Mouse (Mus musculus) heart, postnatal 0 days (tissue): Measurements from ENCODE around the gene Mapkapk2. TPM values are rescaled to one million over a fixed set of nuclear protein-coding genes. Genes with fewer than 3 reads are reported as not detected.

Experiments used
- ATAC-seq: fragments of 200-750 bp; cut with Nextera tagmentation; 2 replicates; pipeline ENCODE4 v1.8.0; 2017; ENCODE audit warnings: low read depth, moderate number of reproducible peaks, moderate library complexity; ENCODE audit not compliant: insufficient read depth
- DNase-seq: peaks from one replicate; pipeline ENCODE4 v3.0.0-alpha.2; 2016; ENCODE audit warnings: low spot score
- H3K27ac ChIP-seq: fragments of 300-500 bp; sonication (generic); 2 replicates; pipeline ENCODE4 v1.5.1; 2014; ENCODE audit warnings: low read depth, mild to moderate bottlenecking
- H3K27me3 ChIP-seq: fragments of 300-500 bp; sonication (generic); 2 replicates; pipeline ENCODE4 v1.6.1; 2014; ENCODE audit warnings: low read length, mixed read lengths; ENCODE audit not compliant: control insufficient read depth, insufficient read depth
- H3K36me3 ChIP-seq: fragments of 300-500 bp; sonication (generic); replicated peaks from 2 replicates; pipeline ENCODE4 v1.6.1; 2014; ENCODE audit warnings: low read length, mixed read lengths; ENCODE audit not compliant: control insufficient read depth, insufficient read depth
- H3K4me1 ChIP-seq: fragments of 300-500 bp; sonication (generic); 2 replicates; pipeline ENCODE4 v1.6.1; 2014; ENCODE audit warnings: antibody characterized with exemption; ENCODE audit not compliant: control insufficient read depth, insufficient read depth
- H3K4me2 ChIP-seq: fragments of 300-500 bp; sonication (generic); 2 replicates; pipeline ENCODE4 v1.6.1; 2014; ENCODE audit warnings: low read depth, mild to moderate bottlenecking, low read length, moderate library complexity
- H3K4me3 ChIP-seq: fragments of 300-500 bp; sonication (generic); 2 replicates; pipeline ENCODE4 v1.5.1; 2014; ENCODE audit warnings: low read depth, low read length
- H3K9ac ChIP-seq: fragments of 300-500 bp; sonication (generic); replicated peaks from 2 replicates; pipeline ENCODE4 v1.6.1; 2014; ENCODE audit warnings: low read depth, low read length, mixed read lengths
- H3K9me3 ChIP-seq: fragments of 300-500 bp; sonication (generic); replicated peaks from 2 replicates; pipeline ENCODE4 v1.6.1; 2016; ENCODE audit warnings: low read length; ENCODE audit not compliant: control insufficient read depth
- CTCF ChIP-seq: IDR thresholded peaks from 2 replicates; pipeline ENCODE4 v1.5.1; 2016; ENCODE audit warnings: antibody characterized with exemption, control low read depth, low read depth
- EP300 ChIP-seq: IDR thresholded peaks from 2 replicates; pipeline ENCODE4 v1.6.1; 2016; ENCODE audit warnings: antibody characterized with exemption, low read depth
- WGBS: fragments of 180-500 bp; shearing (Covaris S2); extraction: QIAGEN DNeasy Blood & Tissue Kit; methylation state at CpG from one replicate; pipeline ENCODE4 v1.1.7; 2014; 5-methylcytosine and 5-hydroxymethylcytosine counted together
- polyA plus RNA-seq: library from polyadenylated mRNA; unstranded; fragments of >200 nt; fragmentation: Nextera tagmentation; extraction: Ambion mirVana; gene quantifications from 2 replicates; pipeline ENCODE4 v1.2.1, GENCODE M21; 2015
- total RNA-seq: library from RNA; depleted of rRNA; stranded (reverse); fragments of >200 nt; gene quantifications from 2 replicates; pipeline ENCODE4 v1.2.3, GENCODE M21; 2014; ENCODE audit warnings: low replicate concordance

The Mapkapk2 gene
- total and polyA plus RNA-seq, 2 experiments from 2014 or later: 69.9 to 302 TPM

DNA sequence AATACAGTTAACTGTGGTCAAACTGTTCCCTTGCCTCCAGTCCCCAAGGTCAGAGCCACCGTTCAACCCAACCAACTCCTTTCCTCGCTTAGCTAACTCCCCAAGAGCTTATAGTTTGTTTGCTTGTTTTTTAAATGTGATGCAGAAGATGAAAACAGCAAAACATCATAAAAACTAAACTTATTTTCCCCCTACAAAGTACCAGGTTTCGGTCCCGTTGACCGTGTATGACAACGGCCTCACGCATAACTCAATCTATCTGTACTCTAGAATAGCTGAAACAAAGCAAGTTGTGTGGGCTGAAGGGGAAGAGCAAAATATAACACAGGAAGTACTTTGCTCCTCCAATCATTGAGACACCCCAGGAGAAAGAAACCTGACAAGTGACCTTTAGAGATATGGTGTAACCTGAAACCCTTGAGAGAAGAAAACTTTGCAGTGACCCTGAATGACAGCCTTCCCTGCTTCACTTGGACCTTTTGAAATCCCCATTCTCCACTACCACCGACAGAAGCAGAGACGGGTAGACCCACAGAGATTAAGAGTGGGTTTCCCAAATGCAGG, 1.4 kb downstream of the Mapkapk2 start:
- Histone ChIP-seq H3K27me3 (no peaks in the 10 kb centered on the region), H3K4me2 (peak overlapping the region; percentile 72), H3K27ac (peak overlapping the region; percentile 96), H3K4me3 (peak overlapping the region; percentile 90), H3K9me3 (no peaks in the 10 kb centered on the region), H3K4me1 (peaks cover 44% of the 10 kb centered on the region), H3K9ac (peak overlapping the region; percentile 96), H3K36me3 (no peaks in the 10 kb centered on the region)
- TF ChIP-seq CTCF (no peak), EP300 (0 out of 2 replicates have a peak, but pooled peaks have one; percentile 16)
- WGBS: 5% methylated on average over 9 of the region's 9 CpGs
- DNase-seq (peak; percentile 72), ATAC-seq (peak; percentile 15; the same call in 1 of the 2 replicates)

DNA sequence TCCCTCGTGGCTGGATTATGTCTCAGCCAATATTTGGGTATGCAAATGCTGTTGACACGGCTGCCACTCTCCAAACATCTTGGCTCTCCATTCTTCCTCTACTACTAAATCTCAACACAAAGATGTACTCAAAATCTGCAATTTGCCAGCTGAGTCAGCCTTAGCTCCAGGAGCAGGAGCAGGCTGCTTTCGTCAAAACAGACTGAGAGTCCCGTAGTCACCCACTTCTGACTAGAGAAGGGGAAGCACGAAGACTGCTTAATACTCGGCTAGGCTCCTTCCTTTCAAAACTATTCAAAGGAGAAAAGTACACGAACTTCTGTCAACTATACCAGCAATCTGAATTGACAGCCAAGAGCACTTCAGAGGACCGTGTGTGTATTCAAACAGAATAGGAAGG, 2.1 kb downstream of the Mapkapk2 start:
- no peak for TF ChIP-seq CTCF
- no peak for TF ChIP-seq EP300
- Histone ChIP-seq H3K9ac (peak overlapping the region; percentile 96), H3K27ac (peak overlapping the region; percentile 96), H3K4me2 (peak overlapping the region; percentile 72), H3K4me1 (peaks cover 50% of the 10 kb centered on the region), H3K9me3 (no peaks in the 10 kb centered on the region), H3K27me3 (no peaks in the 10 kb centered on the region), H3K36me3 (no peaks in the 10 kb centered on the region), H3K4me3 (peak overlapping the region; percentile 90)
- ATAC-seq (no peak), DNase-seq (no peak)
- WGBS: 13% methylated on average over 8 of the region's 8 CpGs

DNA sequence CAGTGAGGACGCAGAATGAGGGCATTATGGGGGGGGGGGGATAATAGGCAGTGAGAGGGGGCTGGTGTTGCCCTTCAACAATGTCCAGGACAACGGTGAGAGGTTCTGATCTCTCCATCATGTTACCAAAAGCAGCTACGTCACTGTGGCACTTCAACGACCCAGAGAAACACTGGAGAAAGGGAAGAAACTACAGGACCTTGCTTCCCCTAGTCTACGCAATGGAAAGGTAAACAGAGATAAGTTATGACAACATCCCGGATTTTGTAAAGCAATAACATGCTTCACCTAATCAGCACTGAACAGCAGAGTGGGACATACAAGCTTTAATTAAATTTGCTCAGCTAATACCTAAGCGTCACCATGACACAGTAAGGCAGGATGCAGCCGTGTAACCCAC, 3.7 kb downstream of the Mapkapk2 start:
- Histone ChIP-seq H3K9ac (peak overlapping the region; percentile 30; the same call in 1 of the 2 replicates), H3K27ac (peak overlapping the region; percentile 36), H3K36me3 (no peaks in the 10 kb centered on the region), H3K27me3 (no peaks in the 10 kb centered on the region), H3K9me3 (no peaks in the 10 kb centered on the region), H3K4me3 (no peak overlapping the region), H3K4me2 (peak overlapping the region; percentile 72; the same call in 1 of the 2 replicates), H3K4me1 (peaks cover 67% of the 10 kb centered on the region)
- 30% methylated on average over 8 of the region's 8 CpGs for WGBS
- no peak for DNase-seq
- no peak for ATAC-seq
- no peak for TF ChIP-seq CTCF
- no peak for TF ChIP-seq EP300

DNA sequence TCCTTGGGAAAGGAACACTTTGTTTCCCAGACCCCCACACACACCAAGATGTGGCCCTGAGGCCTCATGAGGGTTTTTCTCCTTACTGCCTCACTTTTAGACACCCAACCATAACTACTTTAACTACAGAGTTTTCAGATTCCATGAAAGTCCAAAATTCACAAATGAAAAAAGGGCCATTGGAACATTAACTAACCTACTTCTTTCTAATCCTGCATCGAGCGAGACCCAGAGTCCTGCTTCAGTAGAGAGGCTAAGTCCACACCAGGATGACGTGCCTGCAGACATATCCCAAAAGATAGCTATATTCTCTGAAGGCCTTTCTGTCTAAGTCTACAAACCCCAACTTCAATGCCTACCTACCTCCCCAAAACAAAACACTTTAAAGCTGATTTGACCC, 4.8 kb downstream of the Mapkapk2 start:
- DNase-seq: no peak
- Histone ChIP-seq H3K36me3 (no peaks in the 10 kb centered on the region), H3K9me3 (no peaks in the 10 kb centered on the region), H3K9ac (no peak overlapping the region), H3K4me1 (peaks cover 75% of the 10 kb centered on the region), H3K27me3 (no peaks in the 10 kb centered on the region), H3K4me3 (no peak overlapping the region), H3K27ac (peak overlapping the region; percentile 92), H3K4me2 (no peak overlapping the region; the same call in 1 of the 2 replicates)
- no peak for ATAC-seq
- TF ChIP-seq EP300 (no peak), CTCF (no peak)
- WGBS: 74% methylated on average over 3 of the region's 3 CpGs

DNA sequence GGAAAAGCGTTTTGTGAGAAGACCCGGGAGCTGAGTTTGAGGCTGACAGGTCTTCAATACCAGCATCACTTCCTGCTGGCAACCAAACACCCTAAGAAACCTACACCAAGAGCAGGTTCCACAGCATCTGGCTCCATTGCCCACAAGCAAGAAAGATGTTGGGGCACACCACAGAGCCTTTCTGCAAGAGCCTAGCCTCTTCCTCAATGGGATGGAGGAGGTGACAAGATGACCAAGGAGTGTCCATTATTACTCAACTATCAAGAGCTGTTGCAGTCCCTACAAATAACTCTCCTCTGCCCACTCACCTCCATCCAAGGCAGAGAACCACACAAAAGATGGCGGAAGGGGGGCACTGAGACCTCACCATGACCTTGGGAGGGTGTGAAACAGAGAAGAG, 5.5 kb downstream of the Mapkapk2 start:
- no peaks in the 10 kb centered on the region for H3K9me3 ChIP-seq
- DNase-seq: no peak
- no peak overlapping the region; the same call in 1 of the 2 replicates for H3K4me2 ChIP-seq
- 74% methylated on average over 3 of the region's 3 CpGs for WGBS
- ATAC-seq: no peak
- no peaks in the 10 kb centered on the region for H3K36me3 ChIP-seq
- no peak overlapping the region for H3K4me3 ChIP-seq
- H3K4me1 ChIP-seq: peaks cover 81% of the 10 kb centered on the region
- no peak overlapping the region for H3K9ac ChIP-seq
- no peaks in the 10 kb centered on the region for H3K27me3 ChIP-seq
- peak overlapping the region; percentile 92 for H3K27ac ChIP-seq
- no peak for TF ChIP-seq CTCF
- TF ChIP-seq EP300: no peak

DNA sequence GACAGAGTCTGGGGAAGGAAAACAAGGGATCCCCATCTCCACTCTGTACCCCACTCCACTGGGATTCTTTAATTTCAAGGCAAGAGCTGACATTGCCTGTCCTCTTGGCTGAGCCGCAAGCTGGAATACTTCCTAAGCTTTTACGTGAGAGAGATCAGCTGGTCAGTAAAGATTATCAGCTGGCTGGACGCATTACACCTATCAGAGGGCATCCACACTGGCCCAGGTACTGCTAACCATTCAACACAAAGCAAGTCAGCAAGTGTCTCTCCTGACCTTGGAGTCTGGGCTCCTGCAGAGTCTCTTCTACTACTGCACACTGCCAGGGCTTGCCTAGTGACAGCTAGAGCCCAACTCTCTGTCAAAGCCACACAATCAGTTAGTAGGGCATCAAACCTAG, 6.1 kb downstream of the Mapkapk2 start:
- Histone ChIP-seq H3K27ac (peak overlapping the region; percentile 92), H3K27me3 (no peaks in the 10 kb centered on the region), H3K4me1 (peaks cover 88% of the 10 kb centered on the region), H3K4me2 (peak overlapping the region; percentile 47), H3K4me3 (no peak overlapping the region), H3K36me3 (no peaks in the 10 kb centered on the region), H3K9ac (0 out of 2 replicates have a peak overlapping the region, but pooled peaks have one; percentile 53), H3K9me3 (no peaks in the 10 kb centered on the region)
- no peak for ATAC-seq
- no peak for TF ChIP-seq CTCF
- no peak for TF ChIP-seq EP300
- no peak for DNase-seq
- WGBS: 16% methylated on average over 3 of the region's 3 CpGs
